8 mouse cellular contexts compared by ENCODE assay signal in genomic region chr4:154160538-154161390, GRCm38 (mm10). TPM values are rescaled to one million over a fixed set of nuclear protein-coding genes. Genes with fewer than 3 reads are reported as not detected.
DNase-seq lines count a peak whose midpoint lies in the region; ATAC-seq lines count a peak whose summit lies in the region.

TSS of gene Tprgl (minus strand) at chr4:154160666.

- H3K36me3 ChIP-seq in intestine, embryonic 14.5 days (ENCODE audit: control insufficient read depth, insufficient read depth, low read length): peaks cover 29% of the 10 kb centered on the region

- no peaks in the 10 kb centered on the region for H3K27me3 ChIP-seq in intestine, embryonic 14.5 days (replicated peaks; ENCODE audit: control insufficient read depth, insufficient read depth, low read length)

- H3K4me1 ChIP-seq in intestine, embryonic 14.5 days (replicated peaks; ENCODE audit: control insufficient read depth, insufficient read depth, low read length): peaks cover 9% of the 10 kb centered on the region; the same call in 1 of the 2 replicates

- peak within 1 kb of the TSS; percentile 64; the same call in 1 of the 2 replicates for H3K27ac ChIP-seq in intestine, embryonic 14.5 days (ENCODE audit: low read depth)

- intact Hi-C loops in left cerebral cortex, postnatal 14 days (cut with DNase I): loop anchor here (5.0 to 10.0 kb wide), 3 partner anchors 114 to 664 kb away; partner anchors contain the start of gene Arhgef16

- peak within 1 kb of the TSS; percentile 86 for H3K4me3 ChIP-seq in intestine, embryonic 14.5 days (ENCODE audit: low read depth, low read length)

- peak; percentile 95 for ATAC-seq in intestine, embryonic 14.5 days (replicated peaks; ENCODE audit: low FRiP score, low TSS enrichment, low read depth)

- H3K9ac ChIP-seq in intestine, embryonic 14.5 days (ENCODE audit: low read length): peak within 1 kb of the TSS; percentile 67

- no peaks in the 10 kb centered on the region for H3K9me3 ChIP-seq in intestine, embryonic 14.5 days (ENCODE audit: control insufficient read depth, low read length)

- WGBS in intestine, embryonic 14.5 days: under 1% methylated on average over 64 of the region's 75 CpGs

- H3K4me2 ChIP-seq in intestine, embryonic 14.5 days (ENCODE audit: low read length): peak within 1 kb of the TSS; percentile 73

- peak; percentile 94 to 96 for DNase-seq in adrenal gland, adult 18-20 months (ENCODE audit: low spot score in 2 of 2)
- peak; percentile 96 for DNase-seq in embryo, embryonic 11 days
- peak; percentile 97 for DNase-seq in gastrocnemius, postnatal 25 days
- peak; percentile 99 for DNase-seq in intestine, embryonic 14.5 days (ENCODE audit: low spot score)
- DNase-seq in left cerebral cortex, postnatal 14 days (ENCODE audit: low spot score in 2 of 2): peak; percentile 97
- peak; percentile 97 for DNase-seq in mesoderm, embryonic 11.5 days (ENCODE audit: low read depth, low spot score)
- peak; percentile 96 for DNase-seq in right cerebral cortex, postnatal 36 days (ENCODE audit: low spot score in 2 of 2)
- peak; percentile 95 for DNase-seq in yolk sac, embryonic 10.5 days (ENCODE audit: low spot score)

RNA-seq across cellular contexts. Expression of gene Tprgl, which starts in this region (rescaled TPM):
- 100 to 1,000 TPM; 155 to 172 TPM for total RNA-seq in adrenal gland, adult 18-20 months (2021)
- total RNA-seq in gastrocnemius, postnatal 25 days (2021): 10 to 100 TPM; 83.2 to 86.8 TPM
- polyA plus RNA-seq in intestine, embryonic 14.5 days (2014; fragmentation: Nextera tagmentation; extraction: Ambion mirVana): 125 and 133 TPM in 2 replicates
- 100 to 1,000 TPM; 144 to 149 TPM for total RNA-seq in left cerebral cortex, postnatal 14 days (2021)

Comparison
In these comparisons a context has a peak if more than half of its experiments do, and no peak if none do; other contexts are left out.
1. Peak in every context shown above with its lines: DNase-seq, ATAC-seq, H3K4me3 ChIP-seq and H3K27ac ChIP-seq.